Mouse (Mus musculus) G1E (cell line): ENCODE measurements around the gene Bbs1.

Experiments
- CTCF ChIP-seq: IDR thresholded peaks from 2 replicates; pipeline ENCODE4 v1.5.1; 2012; ENCODE audit warnings: low read depth, low read length, inconsistent platforms, mixed read lengths
- GATA1 ChIP-seq: IDR thresholded peaks from 2 replicates; pipeline ENCODE4 v1.6.1; 2012; ENCODE audit warnings: borderline replicate concordance, low read length, inconsistent platforms, mixed read lengths

GRCm38 (mm10) chr19:4863048-4863447, 43.4 kb downstream of the Bbs1 start:
- TF ChIP-seq CTCF (no peak), GATA1 (no peak)
